Mouse (Mus musculus): ENCODE data around the gene Rtn1.

The Rtn1 gene

DNA sequence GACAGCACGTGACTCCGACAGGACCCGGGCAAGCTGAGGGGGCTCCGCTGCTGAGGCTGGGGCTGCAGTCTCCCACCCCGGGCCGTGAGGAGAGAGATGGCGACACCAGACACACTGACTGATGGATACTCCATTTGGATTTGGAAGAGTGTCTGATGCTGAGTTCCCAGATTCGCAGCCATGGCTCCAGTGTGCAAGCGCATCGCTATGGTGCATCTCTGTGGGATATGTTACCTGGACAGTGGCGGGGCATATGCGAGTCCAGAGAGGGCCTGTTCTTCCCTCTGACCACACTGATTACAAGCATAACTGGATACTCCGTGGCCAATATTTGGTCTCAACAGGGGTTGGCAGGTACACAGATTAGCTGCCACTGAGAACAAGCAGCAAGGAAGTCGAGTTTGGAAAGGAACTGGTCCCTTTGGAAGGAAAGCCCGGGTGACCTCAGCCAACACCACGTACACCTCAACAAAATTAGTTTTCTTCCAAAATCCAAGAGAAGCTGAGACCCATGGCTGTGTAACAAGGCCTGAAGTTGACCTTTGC is 185.2 kb downstream of the Rtn1 start:
- DNase-seq, result no peak

DNA sequence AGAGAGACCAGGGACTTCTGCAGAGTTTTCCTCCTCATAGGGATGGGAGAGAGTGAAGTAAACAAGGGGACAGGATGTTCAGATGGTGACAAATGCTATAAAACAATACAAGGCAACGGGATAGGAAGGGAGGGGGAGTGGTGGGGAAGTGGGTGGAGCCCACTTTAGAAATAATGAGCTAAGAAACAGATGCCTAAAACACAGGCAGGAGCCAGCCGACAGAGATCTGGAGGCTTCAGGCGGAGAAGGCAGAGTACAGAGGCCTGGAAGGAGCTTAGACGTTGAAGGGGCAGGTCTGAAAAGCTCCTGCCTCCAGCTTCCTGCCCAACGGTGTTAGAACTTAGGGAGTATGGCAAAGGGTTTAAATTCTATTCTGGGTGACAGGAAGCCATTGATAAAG is 195.3 kb downstream of the Rtn1 start:
- DNase-seq, result no peak

DNA sequence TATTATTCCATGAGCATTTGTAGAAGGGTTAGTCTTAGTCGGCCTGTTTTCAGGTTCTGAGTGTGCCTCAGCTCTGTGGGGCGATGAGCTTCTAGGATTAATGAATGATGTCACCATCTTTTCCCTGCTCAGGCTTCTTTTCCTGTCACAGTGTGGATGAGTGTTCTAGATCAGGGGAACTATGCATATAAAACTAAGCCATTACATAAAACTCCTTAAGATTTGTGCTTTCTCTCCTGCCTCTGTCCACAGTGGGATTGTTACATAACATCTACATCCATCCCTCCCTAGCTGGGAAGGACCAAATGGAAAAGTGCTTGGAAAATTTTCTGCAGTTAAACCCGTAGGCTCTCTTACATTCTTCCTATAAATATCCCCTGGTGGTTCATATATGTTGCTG is 208.0 kb downstream of the Rtn1 start:
- DNase-seq, result no peak

DNA sequence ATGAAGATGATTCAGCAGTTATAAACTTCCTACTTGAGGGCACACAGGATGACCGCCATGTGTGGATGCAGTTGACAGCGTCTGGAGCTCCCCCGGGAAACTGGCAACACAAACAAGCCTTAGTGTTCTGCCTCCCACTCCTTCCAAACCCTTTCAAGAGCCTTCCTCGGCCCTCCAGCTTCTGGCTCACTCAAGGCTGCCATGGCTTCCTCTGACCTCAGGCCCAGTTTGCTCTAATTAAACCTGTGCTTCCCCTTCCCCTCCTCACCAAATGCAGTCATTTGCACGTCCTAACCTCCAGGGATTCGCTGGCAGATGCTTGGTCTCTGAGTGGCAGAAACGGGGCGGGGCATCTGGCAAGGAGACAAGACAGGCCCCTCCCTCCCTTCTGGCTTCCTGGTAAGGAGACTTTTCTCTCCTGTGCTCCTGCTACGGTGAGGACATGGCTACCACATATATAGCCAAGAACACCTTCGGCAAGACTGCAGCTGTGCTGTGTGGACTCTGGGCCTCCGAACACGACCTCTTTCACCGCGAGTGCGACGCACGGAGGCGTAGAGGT is 210.8 kb downstream of the Rtn1 start:
- DNase-seq, result no peak

DNA sequence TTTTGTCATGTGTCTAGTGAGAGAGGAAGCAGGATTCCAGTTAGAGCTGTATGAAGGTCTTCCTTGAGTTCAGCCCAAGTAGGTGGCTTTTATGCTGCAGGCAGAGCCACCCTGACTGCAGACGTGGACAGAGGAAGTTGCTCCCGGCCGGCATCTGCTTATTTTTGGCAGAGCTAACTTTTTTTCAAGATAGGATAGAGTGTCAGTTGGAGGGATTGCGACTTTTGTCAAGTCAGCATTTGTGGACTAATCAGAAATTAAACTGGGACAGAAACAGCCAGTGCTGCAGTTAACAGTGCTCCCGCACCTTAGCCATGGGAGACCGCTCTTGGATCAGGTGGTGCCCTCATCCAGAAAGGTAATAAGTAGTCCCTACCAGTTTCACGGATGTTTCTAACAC is 211.4 kb downstream of the Rtn1 start:
- no peak for DNase-seq

DNA sequence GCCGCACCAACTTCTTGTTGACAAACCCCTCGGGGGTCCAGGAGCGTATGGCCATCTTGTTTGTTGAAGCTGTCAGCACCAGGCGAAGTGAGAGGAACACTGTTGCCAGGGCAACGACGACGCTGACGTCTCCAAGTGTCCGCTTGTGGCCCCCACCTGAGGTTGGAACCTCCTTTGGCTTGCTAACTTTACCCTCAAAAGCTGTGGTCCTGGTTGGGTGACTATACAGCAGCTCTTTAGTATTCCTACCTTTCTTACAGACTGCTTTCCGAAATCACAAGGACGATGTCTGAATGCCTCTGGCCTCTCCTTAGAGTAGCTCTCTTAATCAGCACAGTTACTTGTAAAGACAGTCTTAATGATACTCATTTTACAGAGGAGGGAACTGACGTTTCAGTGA is 223.9 kb downstream of the Rtn1 start, which contains the start of gene Ccdc175:
TSS of gene Ccdc175 (minus strand) at position 101 of the 400 bp plus-strand sequence.
- DNase-seq, result no peak

DNA sequence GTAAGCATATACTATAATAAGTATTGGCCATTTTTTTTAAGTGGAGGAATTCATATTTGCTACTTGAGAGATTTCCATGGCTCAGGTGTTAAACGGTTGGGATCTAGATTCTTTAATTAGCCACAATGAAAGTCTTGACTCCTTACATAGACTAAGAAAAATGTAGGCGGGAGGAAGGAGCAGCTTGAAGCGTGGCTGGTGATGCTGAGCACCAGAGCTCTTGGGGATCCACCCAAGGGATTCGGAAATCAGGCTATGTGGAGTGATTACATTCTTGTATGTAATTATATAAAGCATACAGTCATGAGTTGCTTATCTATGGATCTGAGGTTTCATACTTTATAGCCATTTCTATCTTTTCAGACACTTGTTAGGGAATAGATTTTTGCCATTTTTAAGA is 229.3 kb downstream of the Rtn1 start:
- DNase-seq, result no peak

DNA sequence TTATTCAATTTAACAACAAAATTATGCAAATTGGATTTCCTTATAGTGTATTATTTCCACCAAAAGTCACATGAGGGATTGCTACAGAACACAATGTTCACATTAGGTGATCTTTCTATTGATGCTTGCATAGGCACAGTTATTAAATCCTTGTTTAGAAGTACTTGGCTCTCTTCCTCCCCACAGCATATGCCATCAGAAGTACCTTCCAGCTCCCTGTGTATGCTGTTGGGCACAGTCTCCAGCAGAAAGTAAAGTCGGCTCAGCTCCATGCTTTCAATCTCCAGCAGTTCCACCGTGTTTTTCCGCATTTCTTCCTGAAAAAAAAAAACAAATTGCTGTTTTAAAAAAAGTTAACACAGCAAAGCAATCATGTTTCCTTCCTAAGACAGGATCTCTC is 230.5 kb downstream of the Rtn1 start:
- no peak for DNase-seq

Measured in thymus, adult 18-20 months (tissue).